Mouse (Mus musculus) NIH3T3 (cell line): ENCODE data around the gene Htra3.

ENCODE experiments used
- DNase-seq: peaks from one replicate; pipeline ENCODE4 v3.0.0-alpha.2; 2012; ENCODE audit warnings: low read depth

Htra3 gene

DNA sequence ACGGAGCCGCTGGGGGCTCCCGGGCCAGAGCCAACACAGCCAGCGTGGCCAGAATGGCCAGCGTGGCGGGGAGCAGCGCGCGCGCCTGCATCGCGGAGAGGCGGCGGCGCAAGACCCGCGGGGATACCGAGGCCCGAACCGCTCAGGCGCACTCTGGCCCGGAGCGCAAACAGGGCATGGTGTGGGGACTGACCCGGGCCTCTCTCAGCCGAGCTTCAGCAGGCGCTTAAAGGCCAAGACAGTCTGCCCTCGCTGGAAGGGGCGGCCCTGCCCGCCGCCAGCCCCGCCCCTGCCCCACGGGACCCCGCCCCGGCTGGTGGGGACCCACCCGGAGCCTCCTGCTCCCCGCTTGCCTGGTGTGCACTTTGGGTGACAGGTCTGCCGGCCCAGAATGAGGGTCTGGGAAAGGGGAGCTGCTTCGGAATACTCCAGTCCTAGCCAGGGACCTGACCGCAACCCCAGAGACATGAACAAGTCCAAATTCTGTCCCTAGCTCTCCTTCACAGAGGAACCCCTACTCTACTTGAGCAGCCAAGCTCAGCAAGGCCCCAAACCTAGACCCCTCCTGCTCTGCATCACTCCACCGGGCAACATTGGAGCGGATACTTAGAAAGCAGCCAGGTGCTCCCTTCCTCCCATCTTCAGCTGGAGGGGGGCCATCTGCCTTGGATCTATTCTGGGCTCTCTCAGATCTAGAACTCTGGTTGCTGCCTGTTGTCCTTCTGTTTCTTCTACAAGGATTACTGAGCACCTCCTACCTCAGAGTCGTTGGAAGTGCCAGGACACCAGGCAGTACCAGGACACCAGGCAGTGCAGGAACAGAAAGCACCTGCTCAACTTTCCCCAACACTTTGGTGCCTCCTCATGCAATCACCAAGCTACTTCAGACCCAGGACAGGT, at the start of gene Htra3:
TSS of gene Htra3 (minus strand) at position 527 of the 900 bp plus-strand sequence.
- DNase-seq, result no peak

DNA sequence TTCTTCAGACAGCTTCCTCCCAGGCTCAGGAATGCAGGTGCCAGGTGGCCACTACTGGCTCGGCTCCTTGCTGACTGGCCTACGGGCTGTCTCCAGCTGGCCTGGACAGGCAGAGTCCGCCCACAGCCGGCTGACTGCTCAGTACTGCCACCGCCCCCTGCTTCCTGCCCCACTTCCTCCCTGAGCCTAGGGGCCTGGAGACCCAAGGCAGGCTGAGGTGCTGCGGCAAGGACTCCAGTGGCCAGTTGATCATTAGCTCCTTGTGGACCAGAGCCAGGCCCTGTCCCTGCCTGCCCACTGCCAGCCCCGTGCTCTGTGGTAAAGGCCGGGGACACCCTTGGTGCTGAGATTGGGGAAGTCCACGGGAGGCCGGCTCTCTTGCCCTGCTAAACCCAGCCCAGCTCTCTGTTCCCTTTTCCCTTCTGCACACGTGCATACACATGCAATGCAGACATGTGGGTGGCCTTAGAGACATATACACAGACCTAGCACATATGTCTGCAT, 49.4 kb upstream of the Htra3 start:
- DNase-seq, result no peak

DNA sequence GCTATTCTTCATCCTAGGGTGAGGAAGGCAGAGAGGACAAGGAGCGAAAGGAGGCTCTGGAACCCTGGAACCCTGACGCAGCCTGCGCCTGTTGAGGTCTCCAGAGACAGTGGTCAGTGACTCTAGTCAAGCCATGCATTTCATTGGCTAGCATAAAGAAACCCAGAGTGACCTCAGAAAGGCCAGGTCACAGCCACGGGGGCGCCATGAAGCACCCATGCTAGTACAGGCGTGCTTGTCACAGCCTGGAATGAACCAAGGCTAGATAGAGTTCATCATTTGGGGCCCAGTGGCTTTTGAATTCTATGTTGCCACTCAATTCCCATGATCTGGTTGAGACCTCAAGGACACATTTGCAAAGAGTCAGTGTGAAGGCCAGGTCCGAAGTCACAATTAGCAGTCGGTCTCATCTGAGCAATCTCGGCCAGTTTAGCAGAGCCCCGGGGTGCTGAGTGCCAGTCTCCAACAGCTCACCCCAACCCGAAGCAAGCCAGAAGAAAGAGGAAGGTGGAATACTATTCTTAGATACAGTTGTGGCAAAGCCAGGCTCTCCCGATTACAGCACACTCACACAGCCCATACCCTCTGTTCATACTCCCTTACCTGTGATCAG, 48.9 kb upstream of the Htra3 start:
- DNase-seq, result no peak

DNA sequence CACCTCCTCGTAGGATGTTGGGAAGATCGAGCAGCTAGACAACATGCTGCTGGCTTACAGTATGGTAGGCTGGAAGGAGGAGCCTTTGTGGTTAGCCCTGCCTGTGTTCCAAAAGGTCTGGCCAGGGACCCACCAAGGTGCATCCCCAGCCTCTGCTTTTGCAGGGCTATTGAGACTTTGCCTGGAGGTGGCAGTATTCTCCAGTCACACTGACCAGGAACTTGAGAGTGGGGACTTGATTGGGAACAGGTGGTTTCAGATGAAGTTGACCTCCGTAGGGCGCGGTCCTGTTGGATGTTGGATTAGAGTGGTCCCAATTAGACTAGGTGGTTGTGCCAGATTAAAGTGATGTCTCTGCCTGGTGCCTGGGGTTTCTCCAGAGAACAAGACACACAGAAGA, 47.9 kb upstream of the Htra3 start:
- no peak for DNase-seq

DNA sequence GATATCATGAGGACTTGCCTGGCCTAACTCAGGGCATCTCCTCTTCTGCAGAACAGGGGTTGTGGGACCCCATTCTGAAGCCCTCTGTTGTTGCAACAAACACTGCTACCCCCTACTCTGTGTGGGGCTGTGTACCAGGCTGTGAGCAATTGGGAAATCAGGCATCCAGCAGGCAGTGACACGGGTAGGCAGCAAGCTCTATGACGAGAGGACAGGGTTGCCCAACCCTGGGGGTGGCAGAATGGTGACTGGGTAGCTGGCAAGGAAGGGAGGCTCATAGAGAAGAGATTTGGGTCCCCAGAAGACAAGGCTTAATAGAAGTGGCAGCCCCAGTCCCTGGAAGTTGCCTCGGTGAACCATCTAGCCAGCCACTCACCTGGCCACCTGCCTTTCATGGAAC, 46.3 kb upstream of the Htra3 start:
- DNase-seq, result no peak

DNA sequence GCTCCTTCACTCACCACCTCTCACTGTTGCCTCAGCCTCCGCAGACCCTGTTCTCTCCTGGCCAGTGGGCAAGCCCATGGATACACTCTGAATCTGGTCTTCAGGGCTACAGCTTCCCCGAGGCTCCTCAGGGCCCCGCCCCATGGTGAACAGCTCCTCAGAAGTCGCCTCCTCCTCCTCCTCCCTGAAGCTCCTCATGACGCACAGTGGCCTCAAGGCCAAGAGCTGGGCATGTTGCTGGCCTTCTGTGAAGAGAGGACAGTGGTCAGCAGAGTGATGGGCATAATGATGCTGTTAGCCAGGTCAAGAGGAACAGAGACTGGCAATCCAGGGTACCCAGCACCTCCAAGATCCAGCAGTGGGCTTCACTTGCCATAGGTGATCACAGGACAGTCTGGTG, 44.3 kb upstream of the Htra3 start:
- DNase-seq, result no peak

DNA sequence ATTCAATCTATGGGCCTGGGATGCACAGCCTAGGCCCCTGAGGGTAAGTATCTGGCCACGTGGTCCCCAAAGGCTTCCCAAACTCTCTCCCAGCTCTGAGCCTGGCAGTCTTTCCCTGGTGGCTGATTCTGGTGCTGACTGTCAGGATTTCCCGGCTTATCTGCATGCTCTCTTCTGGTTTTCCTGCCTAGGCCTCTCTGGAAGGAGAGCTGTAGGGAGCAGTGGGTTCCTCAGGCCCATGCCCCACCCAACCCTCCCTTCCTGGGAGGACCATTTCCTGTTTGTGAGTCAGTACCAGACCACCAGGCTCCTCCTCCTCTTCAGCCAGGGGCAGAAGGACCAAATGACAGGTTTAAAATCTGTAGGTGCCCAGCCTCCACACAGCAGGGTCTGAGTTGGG, 43.1 kb upstream of the Htra3 start:
- peak; percentile 41 for DNase-seq

DNA sequence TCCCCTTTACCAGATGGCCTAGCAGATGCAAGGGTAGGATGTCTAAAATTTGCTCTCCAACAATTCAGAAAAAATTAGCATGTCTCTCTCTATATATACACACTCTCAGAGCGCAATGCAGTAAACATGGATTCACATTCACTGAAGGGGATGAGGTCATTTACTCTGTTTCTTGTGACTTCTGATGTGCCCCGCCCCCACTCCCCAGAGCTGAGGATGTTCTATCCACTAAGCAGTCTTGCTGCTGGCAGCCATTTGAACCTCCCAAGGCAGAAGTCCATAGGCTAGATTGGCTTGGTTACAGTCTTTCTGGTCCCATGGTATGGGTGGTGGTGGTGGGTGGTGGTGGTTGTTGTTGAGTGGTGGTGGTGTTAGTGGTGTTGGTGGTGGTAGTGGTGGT, 42.4 kb upstream of the Htra3 start:
- DNase-seq, result no peak

DNA sequence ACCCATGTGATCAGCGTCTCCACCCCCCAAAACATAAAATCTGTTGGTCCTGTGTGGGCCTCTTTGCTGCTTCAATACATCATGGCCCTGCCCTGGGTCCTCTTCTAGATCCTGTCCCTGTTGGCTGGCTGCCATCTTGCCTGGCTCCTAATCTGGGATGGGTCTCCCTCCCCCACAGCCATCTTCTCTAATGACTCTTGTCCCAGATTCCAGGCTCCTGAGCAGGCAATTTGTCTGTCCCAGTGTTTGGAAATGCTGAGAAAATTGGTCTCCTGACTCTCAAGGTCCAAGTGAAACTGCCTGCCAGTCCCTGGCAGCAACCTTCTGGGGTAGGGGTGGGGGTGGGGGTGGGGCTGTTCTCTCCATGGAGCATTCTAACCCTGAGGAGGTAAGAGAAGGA, 40.3 kb upstream of the Htra3 start:
- peak; percentile 13 for DNase-seq

DNA sequence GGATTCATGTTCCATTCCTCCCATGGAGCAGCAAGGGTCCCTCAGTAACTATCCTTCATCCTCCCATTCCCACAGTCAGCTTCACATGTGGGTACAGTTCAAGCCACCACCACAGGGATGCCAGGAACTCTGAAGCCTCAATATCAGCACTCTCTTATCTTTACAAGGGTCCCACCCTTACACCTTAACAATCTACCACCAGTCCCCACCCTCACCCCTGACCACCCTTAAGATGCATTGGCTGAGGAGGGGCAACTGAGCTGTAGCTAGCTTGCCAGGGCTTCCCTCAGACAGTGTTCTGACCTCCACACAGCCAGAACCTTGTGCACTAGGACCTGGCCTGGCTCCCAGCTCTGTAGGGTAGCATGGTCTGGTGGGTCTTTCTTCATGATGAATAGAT, 39.8 kb upstream of the Htra3 start:
- no peak for DNase-seq

DNA sequence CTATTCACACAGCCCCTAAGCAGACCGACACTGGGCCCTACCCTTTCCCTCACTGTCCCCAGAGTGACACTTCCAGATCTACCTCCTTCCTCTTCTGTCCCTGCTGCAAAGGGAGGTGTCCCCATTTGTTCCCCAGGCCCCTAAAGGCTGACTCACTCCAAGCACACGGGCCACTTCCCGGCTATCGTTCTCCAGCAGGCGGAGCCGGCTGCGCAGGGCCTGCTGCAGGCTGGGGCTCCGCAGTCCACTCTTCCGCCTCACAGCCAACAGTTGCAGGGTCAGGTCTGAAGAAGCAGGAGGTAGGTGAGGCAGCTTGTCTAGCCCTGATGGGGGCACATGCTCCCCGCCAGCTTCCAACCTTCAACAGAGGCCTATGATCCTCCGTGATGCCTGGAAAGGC, 39.2 kb upstream of the Htra3 start:
- no peak for DNase-seq

DNA sequence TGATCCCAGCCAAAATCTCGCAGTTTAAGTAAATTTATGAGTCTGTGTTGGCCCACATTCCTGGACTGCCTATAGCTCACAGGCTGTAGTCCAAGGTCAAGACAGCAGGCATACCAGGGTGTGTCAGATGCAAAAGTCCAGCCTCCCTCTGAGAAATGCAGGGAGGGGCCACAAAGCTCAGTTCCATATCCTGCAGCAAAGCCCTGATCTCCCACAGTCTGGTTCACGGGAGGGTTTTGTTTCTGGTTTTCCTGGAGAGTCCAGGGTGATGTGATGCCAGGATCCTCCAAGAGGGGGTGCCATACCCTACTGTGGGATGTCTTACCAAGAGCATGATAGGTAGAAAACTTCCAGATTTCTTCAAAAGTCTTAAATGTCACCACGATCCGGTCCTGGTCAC, 38.4 kb upstream of the Htra3 start:
- peak; percentile 86 for DNase-seq

DNA sequence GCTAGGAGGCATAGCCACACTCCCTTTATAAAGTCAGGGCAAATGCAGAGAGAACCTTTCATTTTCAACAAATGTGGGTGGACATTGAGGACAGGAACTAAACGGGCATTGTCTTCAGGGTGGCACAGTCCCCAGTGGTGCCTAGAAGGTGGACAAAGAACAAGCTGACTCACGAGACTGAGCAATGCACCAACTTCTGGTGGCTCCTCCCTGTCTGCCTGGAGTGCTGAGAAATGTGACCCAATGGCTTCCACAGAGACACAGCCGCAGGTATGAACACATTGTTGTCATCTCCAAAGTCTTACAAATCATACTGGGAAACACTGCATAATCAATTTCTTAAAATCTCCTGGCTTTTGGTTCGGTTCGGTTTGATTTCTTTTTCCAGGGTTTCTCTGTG, 37.9 kb upstream of the Htra3 start:
- no peak for DNase-seq

DNA sequence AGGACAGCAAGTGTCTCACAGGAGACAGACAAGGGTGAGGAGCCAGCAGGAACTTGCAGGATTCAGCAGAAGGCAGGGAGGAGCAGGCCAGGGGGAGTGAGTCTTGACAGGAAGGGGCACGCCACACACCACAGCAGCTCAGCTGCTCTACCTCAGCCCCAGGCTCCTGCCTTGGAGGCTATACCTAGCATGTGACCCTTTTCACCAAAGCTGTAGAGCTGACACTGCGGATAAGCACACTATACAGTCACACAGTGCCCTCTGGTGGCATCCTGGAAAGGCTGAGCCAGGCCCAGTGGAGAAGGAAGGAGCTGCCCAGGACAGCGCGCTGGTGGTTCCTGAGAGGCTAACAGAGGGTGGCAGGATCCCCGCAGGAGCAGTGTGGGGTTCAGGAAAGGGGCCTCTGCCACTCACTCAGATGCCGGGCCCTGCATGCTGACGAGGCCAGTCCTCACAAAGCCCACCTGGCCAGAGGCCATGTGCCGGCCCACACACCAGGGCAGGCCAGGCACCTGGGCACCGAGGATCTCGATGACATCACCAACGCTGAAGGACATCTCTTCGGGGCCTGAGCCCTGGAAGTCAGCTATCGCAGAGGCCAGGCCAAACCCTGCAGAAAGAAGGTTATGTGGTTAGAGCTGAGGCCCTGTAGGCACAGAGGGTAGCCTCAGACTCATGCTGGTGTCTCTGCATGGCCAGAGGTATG, 34.2 kb upstream of the Htra3 start:
- peak; percentile 91 for DNase-seq

DNA sequence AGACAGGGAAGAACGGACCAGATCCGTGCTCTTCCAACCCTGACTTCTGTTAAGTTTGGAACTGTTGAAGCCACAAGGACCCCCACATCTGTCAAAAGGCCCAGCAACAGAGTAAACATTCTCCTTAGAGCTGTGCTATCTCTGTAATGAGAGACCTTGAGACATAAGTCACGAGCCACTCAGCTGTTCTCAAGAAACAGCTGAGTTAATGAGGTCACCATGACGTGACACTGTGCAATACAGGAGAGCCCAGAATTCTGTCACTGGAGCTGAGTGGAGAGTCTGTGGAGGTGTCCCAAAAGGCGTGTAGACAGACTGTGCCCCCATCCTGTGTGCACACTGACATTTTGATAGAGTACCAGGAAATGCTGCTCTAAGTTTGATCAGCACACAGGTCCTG, 32.9 kb upstream of the Htra3 start:
- DNase-seq, result no peak

DNA sequence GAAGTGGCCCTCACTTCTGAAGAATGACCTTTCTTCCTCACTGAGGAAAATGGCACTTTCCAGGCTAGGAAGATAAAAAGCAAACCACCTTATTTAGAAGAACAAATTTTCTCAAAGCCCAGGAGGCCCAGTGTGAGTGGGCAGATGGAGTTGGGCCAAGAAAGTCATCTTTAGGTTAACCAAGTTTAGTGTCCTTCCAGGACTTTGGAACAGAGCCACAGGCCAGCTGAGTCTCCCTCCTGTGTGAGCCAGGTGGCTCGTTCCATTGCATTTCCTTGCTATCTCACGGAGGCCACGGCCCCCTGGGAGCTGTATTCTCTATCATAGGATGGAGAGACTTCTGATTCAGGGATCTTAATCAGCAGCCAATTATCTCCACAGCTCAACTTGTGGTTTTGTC, 31.3 kb upstream of the Htra3 start:
- DNase-seq, result peak; percentile 41

DNA sequence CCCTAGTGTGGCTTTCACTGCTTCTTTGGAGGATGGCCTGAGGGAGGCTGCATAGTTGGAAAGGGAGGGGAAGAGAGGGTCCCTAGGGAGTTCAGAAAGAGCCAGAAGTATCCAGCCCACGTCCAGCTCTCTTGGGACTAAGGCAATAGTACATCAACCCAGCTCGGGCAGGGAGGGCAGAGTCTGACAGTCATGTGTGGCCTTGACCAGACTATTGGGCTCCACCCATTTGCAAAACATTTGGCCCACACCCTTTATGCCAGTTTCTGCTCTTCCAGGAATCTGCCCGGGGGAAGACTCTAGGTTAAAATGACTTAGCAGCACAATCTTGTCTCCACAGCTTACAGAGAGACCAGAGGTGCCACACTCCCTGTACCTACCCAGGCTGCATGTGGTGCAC, 30.9 kb upstream of the Htra3 start:
- DNase-seq, result peak; percentile 34

DNA sequence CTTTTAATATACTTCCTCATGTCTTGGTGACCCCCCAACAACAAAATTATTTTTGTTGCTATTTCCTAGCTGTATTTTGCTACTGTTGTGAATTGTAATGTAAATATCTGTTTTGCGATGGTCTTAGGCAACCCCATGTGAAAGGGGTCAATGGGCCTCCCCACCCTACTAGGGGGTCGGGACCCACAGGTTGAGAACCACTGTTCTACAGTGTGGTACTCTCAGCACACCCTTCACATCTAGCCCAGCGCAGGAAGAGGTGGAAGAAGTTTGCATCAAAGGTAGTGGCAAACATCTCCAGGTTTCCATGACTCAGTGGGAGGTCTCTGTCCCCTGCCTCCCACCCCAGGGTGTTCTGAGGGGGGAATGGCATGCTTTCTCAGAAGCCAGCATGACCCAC, 25.8 kb upstream of the Htra3 start:
- no peak for DNase-seq

DNA sequence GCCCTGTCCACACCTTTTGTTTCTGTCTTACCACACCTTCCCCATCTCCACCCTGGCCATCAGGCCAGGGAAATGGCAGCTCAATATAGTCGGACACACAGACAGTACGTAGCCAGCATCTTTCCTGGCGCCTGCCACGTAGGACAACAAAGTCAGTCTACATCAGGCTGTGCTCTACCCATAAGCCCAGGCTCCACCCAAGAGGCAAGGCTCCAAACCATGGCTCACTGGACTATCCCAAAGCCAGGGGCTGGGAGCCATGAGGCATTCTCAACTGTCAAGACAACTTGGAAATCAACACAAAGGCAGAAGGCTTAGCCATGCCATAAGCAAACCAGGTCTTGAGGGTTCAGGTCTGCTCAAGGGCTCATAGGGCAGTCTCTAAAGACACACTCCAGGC, 24.2 kb upstream of the Htra3 start:
- DNase-seq, result no peak

DNA sequence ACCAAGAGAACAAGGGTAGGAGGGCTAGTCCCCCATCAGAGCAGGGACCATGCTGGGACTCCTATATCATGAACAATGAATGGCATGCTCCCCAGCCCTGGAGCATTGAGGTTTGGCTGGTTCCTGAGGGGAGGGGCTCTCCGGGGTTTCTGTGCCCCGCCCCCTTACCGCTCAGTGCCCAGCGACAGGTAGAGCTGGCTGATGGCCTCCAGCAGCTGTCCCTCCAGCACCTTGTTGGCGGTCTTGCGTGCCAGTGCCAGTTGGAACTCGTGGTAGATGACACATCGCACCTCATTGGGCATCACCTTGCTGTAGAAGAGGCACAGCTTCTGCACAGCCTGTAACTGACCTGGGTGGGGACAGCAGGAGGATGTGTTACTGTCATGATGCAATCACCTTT, 23.6 kb upstream of the Htra3 start:
- DNase-seq, result no peak

DNA sequence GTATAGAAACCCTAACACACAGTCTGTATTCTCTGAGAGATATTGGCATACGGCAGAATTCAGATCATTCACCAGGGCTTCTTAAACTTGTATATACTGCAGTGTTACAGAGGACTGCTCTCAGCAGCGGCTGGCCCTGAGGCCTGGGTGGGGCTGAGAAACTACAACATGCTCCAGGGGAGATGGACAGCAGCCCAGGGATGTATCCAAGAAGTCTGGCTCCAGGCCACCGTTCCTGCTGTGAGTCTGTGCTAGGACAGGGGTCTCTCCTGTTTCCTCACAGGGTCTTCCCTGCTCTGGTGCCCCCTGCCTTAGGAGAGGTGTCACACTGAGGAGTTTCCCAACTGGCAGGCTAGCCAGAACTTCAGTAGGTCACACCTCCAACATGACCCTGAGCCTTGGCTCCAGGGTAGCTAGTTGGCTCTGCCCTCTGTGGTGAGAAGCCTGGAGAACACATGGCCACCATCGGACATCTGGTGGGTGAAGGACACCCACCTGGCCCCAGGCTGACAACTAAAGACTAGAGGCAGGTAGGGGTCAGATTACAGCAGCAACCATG, 23.1 kb upstream of the Htra3 start:
- DNase-seq, result peak; percentile 51

DNA sequence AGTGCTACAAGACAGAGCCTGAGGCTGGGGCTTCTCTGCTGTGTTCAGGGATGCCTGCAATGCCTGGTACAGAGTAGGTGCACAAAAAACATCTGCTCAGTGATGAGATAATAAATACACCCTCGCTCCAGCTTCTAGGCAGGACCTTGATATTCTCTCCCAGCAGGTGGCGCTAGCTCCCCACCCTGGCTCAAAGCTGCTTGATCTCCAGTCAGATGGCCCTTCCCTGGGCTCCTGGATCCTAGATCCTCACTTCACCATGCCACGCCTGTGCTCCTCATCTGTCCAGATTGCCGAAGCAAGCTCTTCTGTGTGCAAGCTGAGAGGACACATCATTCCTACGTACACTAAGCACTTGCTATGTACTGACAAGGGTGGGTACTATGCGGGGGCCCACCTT, 21.5 kb upstream of the Htra3 start:
- peak; percentile 86 for DNase-seq

DNA sequence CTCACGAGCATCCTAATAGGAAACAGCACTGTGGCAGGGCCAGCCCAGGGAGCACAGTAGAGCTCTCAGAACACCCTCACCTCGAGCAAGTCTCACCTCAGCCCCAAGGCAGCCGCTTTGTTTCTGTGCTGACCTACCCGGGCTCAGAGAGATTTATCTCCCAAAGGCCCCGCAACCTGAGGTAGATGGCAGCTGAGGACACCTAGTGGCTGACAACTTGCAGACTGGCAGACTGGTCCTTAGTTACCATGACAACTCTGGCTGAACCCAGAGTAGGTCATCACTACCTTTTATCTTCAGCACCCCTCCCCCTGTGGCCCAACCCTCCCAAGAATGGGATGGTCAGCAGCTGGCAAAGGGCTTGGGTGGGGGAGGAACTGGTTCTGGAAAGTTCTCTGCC, 16.2 kb upstream of the Htra3 start:
- DNase-seq, result peak; percentile 23
